Mouse (Mus musculus) adrenal gland, adult (tissue): ENCODE data around the gene Pak6.
A peak's percentile ranks its signal among the peaks of the same experiment; 100 is the strongest.

Source experiments
- DNase-seq, 2 experiments: peaks; one replicate each; pipeline ENCODE4 v3.0.0; 2022 to 2023; ENCODE audit warnings: low spot score in 1 of 2; ENCODE audit not compliant: inconsistent age in 2 of 2

The Pak6 gene

GRCm38 (mm10) chr2:118695677-118696232 is 32.7 kb downstream of the Pak6 start:
- DNase-seq = peak; percentile 62 to 89

- peak in 1 of 2 experiments; percentile 78 for DNase-seq
Observed at GRCm38 (mm10) chr2:118696451-118697308, 33.6 kb downstream of the Pak6 start.

GRCm38 (mm10) chr2:118697311-118697877 is 34.3 kb downstream of the Pak6 start:
- peak in 1 of 2 experiments; percentile 76 for DNase-seq

- peak; percentile 71 to 92 for DNase-seq
Observed at GRCm38 (mm10) chr2:118697955-118698354, 34.9 kb downstream of the Pak6 start.

GRCm38 (mm10) chr2:118700179-118701062 is 37.3 kb downstream of the Pak6 start:
- DNase-seq = peak; percentile 84 to 96

GRCm38 (mm10) chr2:118701161-118701560 is 38.1 kb downstream of the Pak6 start:
- DNase-seq = no peak

GRCm38 (mm10) chr2:118701971-118702882 is 39.1 kb downstream of the Pak6 start:
- DNase-seq = peak in 1 of 2 experiments; percentile 86

- peak; percentile 55 to 87 for DNase-seq
Observed at GRCm38 (mm10) chr2:118702883-118703761, 40.0 kb downstream of the Pak6 start.

- DNase-seq = peak in 1 of 2 experiments; percentile 70
Observed at GRCm38 (mm10) chr2:118703913-118704730, 41.0 kb downstream of the Pak6 start, which contains the start of gene Ankrd63. Gene Ankrd63, minus strand, starts transcription at chr2:118703963.

- DNase-seq = no peak
Observed at GRCm38 (mm10) chr2:118706436-118706835, 43.3 kb downstream of the Pak6 start.

GRCm38 (mm10) chr2:118708472-118708871 is 45.4 kb downstream of the Pak6 start:
- DNase-seq = peak in 1 of 2 experiments; percentile 53

- peak in 1 of 2 experiments; percentile 58 for DNase-seq
Observed at GRCm38 (mm10) chr2:118709655-118710221, 46.6 kb downstream of the Pak6 start.

GRCm38 (mm10) chr2:118711038-118711494 is 48.0 kb downstream of the Pak6 start:
- peak; percentile 61 to 82 for DNase-seq

GRCm38 (mm10) chr2:118713631-118714030 is 50.5 kb downstream of the Pak6 start:
- no peak for DNase-seq

- DNase-seq = no peak
Observed at GRCm38 (mm10) chr2:118714230-118714629, 51.1 kb downstream of the Pak6 start.

GRCm38 (mm10) chr2:118716677-118717076 is 53.6 kb downstream of the Pak6 start:
- DNase-seq = peak in 1 of 2 experiments; percentile 8

- peak in 1 of 2 experiments; percentile 3 for DNase-seq
Observed at GRCm38 (mm10) chr2:118723693-118724486, 60.8 kb downstream of the Pak6 start.
